Mouse (Mus musculus) c-Kit-negative CD71-positive TER-119-positive erythroid progenitor cells, embryonic 14.5 days (primary cell): ENCODE data around the gene Pstk.
A peak's percentile ranks its signal among the peaks of the same experiment; 100 is the strongest.
"Not testable (repeated sequence)": the region's sequence is repeated elsewhere in the genome, so short reads cannot be mapped to it uniquely, and the experiment has no call there.

Experiments used
- DNase-seq: peaks from one replicate; pipeline ENCODE4 v3.0.0-alpha.2; 2013; ENCODE audit warnings: low read depth, low spot score

Pstk gene

DNA sequence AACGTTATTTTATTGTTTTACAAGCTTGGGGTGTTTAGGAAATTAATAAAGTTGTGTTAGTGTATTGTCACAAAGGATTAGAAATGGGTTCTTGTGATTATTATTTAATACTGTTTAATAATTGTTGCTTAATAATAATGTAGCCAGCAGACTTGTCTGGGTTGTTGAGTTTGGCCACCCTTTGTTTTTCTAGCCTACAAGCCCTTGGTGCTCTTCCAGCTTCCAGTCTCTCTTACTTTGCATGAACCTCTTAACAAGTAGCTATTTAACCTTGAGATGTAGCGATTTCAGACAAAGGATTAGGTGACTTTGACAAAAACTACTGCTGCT lies 41.0 kb downstream of the Pstk start:
- DNase-seq: no peak

DNA sequence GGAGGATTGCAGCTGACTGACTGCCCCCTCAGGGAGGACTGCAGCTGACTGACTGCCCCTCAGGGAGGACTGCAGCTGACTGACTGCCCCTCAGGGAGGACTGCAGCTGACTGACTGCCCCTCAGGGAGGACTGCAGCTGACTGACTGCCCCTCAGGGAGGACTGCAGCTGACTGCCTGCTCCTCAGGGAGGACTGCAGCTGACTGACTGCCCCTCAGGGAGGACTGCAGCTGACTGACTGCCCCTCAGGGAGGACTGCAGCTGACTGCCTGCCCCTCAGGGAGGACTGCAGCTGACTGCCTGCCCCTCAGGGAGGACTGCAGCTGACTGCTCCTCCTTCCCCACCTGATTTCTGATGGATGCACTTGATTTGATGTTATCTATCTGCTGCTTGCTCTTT lies 45.8 kb downstream of the Pstk start:
- DNase-seq: not testable (repeated sequence)

DNA sequence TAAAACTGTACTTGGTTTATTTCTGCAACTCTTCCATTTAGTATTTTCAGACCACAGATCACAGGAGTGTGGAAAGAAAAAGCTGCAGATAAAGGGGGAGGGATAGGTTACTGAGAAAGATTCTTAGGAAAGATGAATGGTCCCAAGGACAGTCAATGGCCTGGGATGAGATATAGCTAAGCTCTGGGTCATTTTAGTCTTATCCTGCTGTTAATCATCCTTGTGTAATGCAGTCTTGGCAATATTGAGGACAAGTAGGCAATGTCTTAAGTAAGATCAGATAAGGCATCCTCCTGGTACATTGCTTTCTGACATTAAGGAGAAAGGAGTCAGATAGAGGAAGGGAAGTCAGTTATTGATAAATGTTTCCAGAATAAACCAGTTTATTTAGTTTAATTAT lies 46.7 kb downstream of the Pstk start:
- no peak for DNase-seq

DNA sequence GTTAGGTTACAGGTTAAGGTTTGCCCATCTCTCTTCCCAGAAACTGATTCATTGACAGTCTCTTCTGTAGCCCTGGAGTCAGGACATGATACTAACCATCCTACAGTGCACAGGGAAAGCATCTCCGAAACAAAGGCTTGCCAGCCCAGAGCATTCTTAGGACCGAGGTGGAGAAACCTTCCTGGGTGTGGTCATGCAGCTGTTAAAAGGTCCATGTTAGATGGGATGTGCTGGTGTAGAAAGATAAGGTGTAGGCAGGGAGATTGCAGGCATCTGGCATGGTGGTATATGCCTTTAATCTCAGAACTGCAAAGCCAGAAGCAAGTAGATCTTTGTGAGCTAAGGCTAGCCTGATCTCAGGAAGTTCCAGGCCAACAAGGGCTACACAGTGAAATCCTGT lies 54.0 kb downstream of the Pstk start:
- peak; percentile 58 for DNase-seq

DNA sequence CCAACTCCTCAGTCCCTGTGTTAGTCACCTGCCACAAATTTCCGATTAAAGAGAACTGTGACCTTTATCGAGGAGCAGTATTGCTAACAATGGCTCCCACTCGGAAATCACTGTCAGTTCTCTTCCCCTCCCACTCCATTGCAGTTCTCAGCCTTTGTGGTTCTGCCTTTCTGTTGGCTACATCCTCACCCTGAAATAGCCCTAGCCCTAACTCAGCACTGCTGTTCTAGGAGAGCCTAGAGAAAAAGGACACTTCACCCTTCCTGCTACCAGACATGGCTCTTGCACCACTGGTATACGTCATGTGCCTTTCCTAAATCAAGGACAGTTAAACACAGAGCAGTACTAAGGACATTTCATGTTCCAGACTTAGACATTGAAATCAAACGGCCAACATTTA lies 56.4 kb downstream of the Pstk start:
- no peak for DNase-seq

DNA sequence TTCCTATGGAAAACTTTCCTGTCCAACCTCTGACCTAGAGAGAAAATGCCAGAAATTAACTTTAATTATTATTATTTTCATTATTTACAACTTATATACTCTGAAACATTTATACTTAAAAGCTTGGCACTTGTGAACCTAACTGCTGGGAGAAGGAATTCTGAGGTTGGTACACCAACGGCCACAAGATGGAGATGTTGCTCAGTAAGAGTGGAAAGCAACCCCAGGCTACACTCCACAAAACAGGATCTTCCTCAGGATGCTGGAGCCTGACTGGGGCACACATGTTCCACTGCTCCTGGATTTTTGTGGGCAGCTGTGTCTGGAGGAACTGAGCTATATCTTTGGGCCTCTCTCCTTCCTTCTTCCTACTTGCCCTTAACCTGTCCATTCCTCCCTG lies 61.3 kb downstream of the Pstk start:
- no peak for DNase-seq

DNA sequence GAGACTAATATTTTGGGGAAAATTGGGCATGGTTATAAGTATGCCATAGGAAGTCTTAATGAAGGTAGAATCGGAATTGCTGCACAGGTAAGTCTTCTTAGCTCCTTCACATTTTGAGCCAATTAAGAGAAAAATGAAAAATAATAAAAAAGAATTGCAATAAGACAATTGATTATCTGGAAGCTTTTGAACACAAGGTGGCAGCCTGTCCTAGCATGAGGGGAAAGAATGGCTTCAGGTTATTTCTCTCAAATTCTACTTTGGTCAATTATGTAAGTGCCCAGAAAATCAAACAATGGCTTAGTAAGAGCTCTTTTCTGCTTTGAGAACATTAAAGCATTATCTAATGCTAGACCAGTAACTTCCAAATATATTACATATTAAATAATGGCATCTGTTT lies 63.3 kb downstream of the Pstk start:
- no peak for DNase-seq

DNA sequence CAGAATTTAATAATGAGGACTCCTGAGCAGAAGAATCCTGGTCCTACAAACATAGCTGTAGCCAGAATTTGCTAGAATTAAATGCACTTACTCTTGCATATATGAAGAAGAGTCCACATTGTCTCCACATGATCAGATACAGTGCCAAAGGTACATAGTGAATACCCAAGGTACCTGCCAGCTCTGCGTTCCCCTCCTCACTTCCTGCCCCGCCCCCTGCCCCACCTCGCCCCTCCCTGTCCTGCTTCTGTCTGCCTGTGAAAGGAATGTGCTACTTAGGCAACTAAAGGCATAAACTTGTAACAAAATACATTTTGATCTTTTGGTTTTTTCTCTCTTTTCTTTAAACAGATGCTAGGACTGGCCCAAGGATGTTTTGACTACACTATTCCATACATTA lies 66.1 kb downstream of the Pstk start:
- no peak for DNase-seq
